Mouse (Mus musculus) lung, embryonic 14.5 days (tissue): Measurements from ENCODE around the gene Rad51c. TPM values are rescaled to one million over a fixed set of nuclear protein-coding genes. Genes with fewer than 3 reads are reported as not detected.

Experiments
- ATAC-seq: fragments of 200-750 bp; cut with Nextera tagmentation; 2 replicates; pipeline ENCODE4 v1.8.0; 2017; ENCODE audit warnings: mild to moderate bottlenecking, moderate TSS enrichment, moderate library complexity; ENCODE audit not compliant: insufficient read depth
- DNase-seq: peaks from one replicate; pipeline ENCODE4 v3.0.0-alpha.2; 2015
- H3K27ac ChIP-seq: fragments of 300-500 bp; sonication (generic); 2 replicates; pipeline ENCODE4 v1.5.1; 2014; ENCODE audit warnings: low read depth, mild to moderate bottlenecking, moderate library complexity
- H3K27me3 ChIP-seq: fragments of 300-500 bp; sonication (generic); 2 replicates; pipeline ENCODE4 v1.6.1; 2014; ENCODE audit warnings: low read length, control low read depth; ENCODE audit not compliant: insufficient read depth
- H3K36me3 ChIP-seq: fragments of 300-500 bp; sonication (generic); 2 replicates; pipeline ENCODE4 v1.6.1; 2014; ENCODE audit warnings: control low read depth; ENCODE audit not compliant: insufficient read depth
- H3K4me1 ChIP-seq: fragments of 300-500 bp; sonication (generic); 2 replicates; pipeline ENCODE4 v1.6.1; 2014; ENCODE audit warnings: antibody characterized with exemption, control low read depth; ENCODE audit not compliant: insufficient read depth
- H3K4me2 ChIP-seq: fragments of 300-500 bp; sonication (generic); 2 replicates; pipeline ENCODE4 v1.6.1; 2014; ENCODE audit warnings: mild to moderate bottlenecking
- H3K4me3 ChIP-seq: fragments of 300-500 bp; sonication (generic); 2 replicates; pipeline ENCODE4 v1.5.1; 2014; ENCODE audit warnings: low read depth, low read length
- H3K9ac ChIP-seq: fragments of 300-500 bp; sonication (generic); 2 replicates; pipeline ENCODE4 v1.6.1; 2014
- H3K9me3 ChIP-seq: fragments of 300-500 bp; sonication (generic); 2 replicates; pipeline ENCODE4 v1.6.1; 2016; ENCODE audit warnings: low read depth, low read length, control low read depth
- CTCF ChIP-seq: IDR thresholded peaks from 2 replicates; pipeline ENCODE4 v1.5.1; 2016; ENCODE audit warnings: antibody characterized with exemption, low read depth
- WGBS: fragments of 180-500 bp; shearing (Covaris S2); extraction: QIAGEN DNeasy Blood & Tissue Kit; methylation state at CpG from one replicate; pipeline ENCODE4 v1.1.7; 2014; 5-methylcytosine and 5-hydroxymethylcytosine counted together
- polyA plus RNA-seq: library from polyadenylated mRNA; unstranded; fragments of >200 nt; fragmentation: Nextera tagmentation; extraction: Ambion mirVana; gene quantifications from 2 replicates; pipeline ENCODE4 v1.2.1, GENCODE M21; 2014

Gene Rad51c
- polyA plus RNA-seq, 1 experiment from 2014 or later, result 11.0 TPM

DNA sequence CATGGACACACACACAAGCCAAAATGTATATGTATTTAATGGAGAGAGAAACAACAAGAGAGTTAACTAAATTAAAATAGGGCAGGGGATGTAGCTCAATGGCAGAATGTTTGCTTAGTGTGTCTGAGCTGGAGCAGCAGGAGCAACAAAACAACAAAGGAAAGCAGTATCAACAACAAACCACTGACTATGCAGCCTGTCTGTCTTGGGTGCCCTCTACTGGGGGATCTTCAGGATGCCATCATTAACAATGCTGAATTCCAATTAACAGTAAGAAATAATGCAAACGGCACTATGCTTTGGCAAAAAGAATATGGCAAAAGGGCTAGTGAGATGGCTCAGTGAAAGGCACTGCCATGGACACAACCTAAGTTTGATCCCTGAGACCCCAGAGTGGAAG, 10.9 kb downstream of the Rad51c start:
- Histone ChIP-seq H3K4me3 (no peak overlapping the region), H3K4me2 (no peak overlapping the region), H3K9ac (no peak overlapping the region), H3K27me3 (no peaks in the 10 kb centered on the region), H3K27ac (no peak overlapping the region), H3K9me3 (no peaks in the 10 kb centered on the region), H3K4me1 (no peaks in the 10 kb centered on the region), H3K36me3 (peaks cover 4% of the 10 kb centered on the region; the same call in 1 of the 2 replicates)
- DNase-seq, result peak; percentile 61
- peak; percentile 66 for TF ChIP-seq CTCF
- 47% methylated on average over 1 of the region's 1 CpGs for WGBS
- ATAC-seq, result no peak

DNA sequence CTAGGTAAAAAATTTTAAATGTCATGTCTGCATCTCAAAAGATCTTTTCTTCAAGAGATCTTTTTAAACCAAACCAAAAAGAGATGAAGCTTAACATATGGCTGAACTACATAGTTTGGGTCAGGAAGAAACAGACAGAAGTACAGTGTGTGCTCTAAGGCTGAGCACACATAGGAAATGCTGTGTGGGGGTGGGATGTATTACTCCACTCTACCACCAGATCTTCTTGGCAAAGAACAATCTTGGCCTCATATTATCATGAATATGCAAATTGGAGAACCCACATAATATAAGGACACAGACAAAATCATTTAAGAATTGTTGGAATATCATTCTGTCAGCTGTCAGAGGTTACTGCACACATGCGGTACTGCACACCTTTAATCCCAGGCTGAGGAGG, 19.1 kb downstream of the Rad51c start:
- Histone ChIP-seq H3K9ac (no peak overlapping the region), H3K4me3 (no peak overlapping the region), H3K4me1 (no peaks in the 10 kb centered on the region), H3K9me3 (no peaks in the 10 kb centered on the region), H3K36me3 (peaks cover 8% of the 10 kb centered on the region; the same call in 1 of the 2 replicates), H3K4me2 (no peak overlapping the region), H3K27me3 (no peaks in the 10 kb centered on the region), H3K27ac (no peak overlapping the region)
- DNase-seq, result no peak
- WGBS, result 92% methylated on average over 1 of the region's 1 CpGs
- no peak for ATAC-seq
- no peak for TF ChIP-seq CTCF

DNA sequence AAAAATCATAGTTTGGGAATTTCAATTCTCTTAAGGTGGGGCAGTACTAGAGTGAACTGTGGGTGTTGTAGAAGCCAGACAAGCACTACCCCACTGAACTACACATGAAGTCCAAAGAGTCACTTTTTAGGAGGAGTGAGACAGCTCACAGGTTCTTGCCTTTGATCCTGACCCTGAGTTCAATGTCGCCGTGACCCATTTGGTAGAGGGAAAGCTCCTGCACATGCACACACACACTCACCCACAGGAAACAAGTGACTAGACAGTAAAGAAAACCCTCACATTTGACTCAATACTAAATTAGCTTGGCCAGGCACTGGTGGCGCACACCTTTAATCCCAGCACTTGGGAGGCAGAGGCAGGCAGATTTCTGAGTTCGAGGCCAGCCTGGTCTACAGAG, 20.2 kb downstream of the Rad51c start:
- WGBS, result 94% methylated on average over 4 of the region's 4 CpGs
- H3K36me3 ChIP-seq, result peaks cover 3% of the 10 kb centered on the region; the same call in 1 of the 2 replicates
- ATAC-seq (no peak), DNase-seq (no peak)
- no peak overlapping the region for H3K27ac ChIP-seq
- H3K4me2 ChIP-seq, result no peak overlapping the region
- H3K4me3 ChIP-seq, result no peak overlapping the region
- H3K27me3 ChIP-seq, result no peaks in the 10 kb centered on the region
- no peak for TF ChIP-seq CTCF
- H3K9ac ChIP-seq, result no peak overlapping the region
- H3K9me3 ChIP-seq, result no peaks in the 10 kb centered on the region
- H3K4me1 ChIP-seq, result no peaks in the 10 kb centered on the region

DNA sequence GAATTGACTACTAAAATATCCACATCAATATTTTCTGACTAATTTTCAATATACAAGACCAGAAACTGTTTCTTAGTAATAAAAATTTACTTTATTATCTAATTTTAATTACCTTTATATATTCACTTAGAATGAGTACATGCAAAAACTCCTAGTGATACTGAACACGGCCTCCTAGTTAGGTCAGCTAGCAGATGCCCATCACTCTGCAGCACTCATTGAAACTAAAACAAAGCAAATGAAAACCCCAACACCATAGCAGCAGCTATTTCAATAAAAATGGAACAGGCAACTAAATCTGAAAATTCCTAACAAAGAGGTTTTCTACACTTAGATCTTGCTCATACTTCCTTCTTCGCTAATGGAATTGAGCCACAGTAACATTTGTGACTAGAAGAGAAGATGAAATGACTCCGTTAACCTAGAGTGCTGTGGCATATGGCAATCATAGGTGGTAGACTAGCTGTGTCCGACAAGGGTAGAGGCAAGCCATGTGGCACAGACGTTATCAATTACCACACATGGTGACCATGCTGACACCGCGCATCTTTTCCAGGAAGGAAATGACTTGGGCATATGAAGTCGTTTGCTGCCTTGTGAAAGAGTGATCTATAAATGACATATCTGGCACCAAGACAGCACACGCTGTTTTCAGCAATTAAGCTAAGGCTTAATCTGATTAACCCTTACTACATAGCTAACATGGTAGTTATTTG, 36.7 kb downstream of the Rad51c start:
- no peak for ATAC-seq
- Histone ChIP-seq H3K27me3 (no peaks in the 10 kb centered on the region), H3K9me3 (no peaks in the 10 kb centered on the region), H3K9ac (no peak overlapping the region), H3K4me3 (no peak overlapping the region), H3K4me1 (no peaks in the 10 kb centered on the region), H3K27ac (no peak overlapping the region), H3K4me2 (no peak overlapping the region), H3K36me3 (no peaks in the 10 kb centered on the region)
- DNase-seq, result no peak
- WGBS, result 70% methylated on average over 9 of the region's 9 CpGs
- TF ChIP-seq CTCF, result no peak

DNA sequence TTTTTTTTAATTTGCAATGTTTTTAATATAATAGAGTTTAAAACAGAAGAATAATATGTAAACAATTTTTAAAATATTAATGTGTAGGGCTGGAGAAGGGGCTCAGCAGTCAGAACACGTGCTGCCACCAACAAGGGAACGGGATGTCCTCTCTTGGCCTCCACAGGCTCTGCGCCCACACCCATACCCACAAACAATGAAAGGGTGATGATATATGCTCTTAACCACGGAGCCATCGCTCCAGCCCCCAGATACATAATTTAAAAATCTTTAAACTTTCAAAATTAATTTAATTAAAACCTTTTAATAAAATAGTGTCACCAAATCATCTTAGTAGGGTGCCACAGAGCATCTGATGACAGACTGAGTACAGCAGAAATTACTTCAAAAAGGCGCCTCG, 37.7 kb downstream of the Rad51c start:
- Histone ChIP-seq H3K9ac (no peak overlapping the region), H3K4me3 (no peak overlapping the region), H3K36me3 (no peaks in the 10 kb centered on the region), H3K4me2 (no peak overlapping the region), H3K4me1 (no peaks in the 10 kb centered on the region), H3K27me3 (no peaks in the 10 kb centered on the region), H3K27ac (no peak overlapping the region), H3K9me3 (no peaks in the 10 kb centered on the region)
- no peak for TF ChIP-seq CTCF
- WGBS, result 80% methylated on average over 7 of the region's 7 CpGs
- ATAC-seq, result no peak
- no peak for DNase-seq

DNA sequence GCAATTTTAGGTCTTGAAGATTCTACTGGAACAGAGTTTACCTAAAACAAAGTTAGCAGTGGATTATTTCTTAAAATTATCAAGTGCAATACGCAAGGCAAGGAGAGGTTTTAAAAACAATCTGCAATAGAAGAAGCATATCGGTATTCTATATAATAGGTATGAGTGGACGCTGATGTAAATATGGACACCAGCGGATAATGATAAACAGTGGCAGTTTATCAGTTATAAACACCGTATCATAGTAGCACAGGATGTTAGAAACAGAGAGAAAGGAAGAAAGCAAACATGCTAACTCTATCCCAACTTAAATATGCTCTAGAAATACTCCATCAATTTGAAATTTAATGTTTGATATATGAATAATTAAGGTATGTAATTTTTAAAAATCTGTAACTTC, 39.6 kb downstream of the Rad51c start:
- Histone ChIP-seq H3K9ac (no peak overlapping the region), H3K27ac (no peak overlapping the region), H3K4me1 (no peaks in the 10 kb centered on the region), H3K4me3 (no peak overlapping the region), H3K9me3 (no peaks in the 10 kb centered on the region), H3K27me3 (peaks cover 11% of the 10 kb centered on the region), H3K36me3 (no peaks in the 10 kb centered on the region), H3K4me2 (no peak overlapping the region)
- DNase-seq, result no peak
- ATAC-seq, result no peak
- TF ChIP-seq CTCF, result no peak
- 85% methylated on average over 5 of the region's 5 CpGs for WGBS

DNA sequence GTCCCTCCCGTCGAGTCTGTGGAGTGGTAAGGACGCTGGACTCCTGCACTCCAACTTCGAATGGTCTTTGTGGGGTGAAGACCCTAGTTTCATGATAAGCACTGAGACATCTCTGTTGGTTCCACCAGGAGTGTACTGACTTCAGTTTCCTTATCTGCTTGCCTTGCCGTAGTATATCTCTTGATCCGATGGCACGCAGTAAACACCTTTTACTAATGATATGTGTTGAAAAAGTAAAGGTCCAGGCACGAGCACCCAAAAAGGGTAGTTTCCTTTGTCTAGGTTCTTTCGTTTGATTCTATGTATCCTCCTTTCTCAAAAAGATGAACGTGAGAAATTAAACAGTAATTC, 45.5 kb downstream of the Rad51c start:
- no peak for TF ChIP-seq CTCF
- Histone ChIP-seq H3K27ac (no peak overlapping the region), H3K9me3 (no peaks in the 10 kb centered on the region), H3K36me3 (no peaks in the 10 kb centered on the region), H3K27me3 (peaks cover 54% of the 10 kb centered on the region), H3K4me3 (peak overlapping the region; percentile 68), H3K4me2 (peak overlapping the region; percentile 97), H3K4me1 (no peaks in the 10 kb centered on the region; the same call in 1 of the 2 replicates), H3K9ac (peak overlapping the region; percentile 50)
- DNase-seq (no peak), ATAC-seq (peak; percentile 32; the same call in 1 of the 2 replicates)
- WGBS, result 9% methylated on average over 10 of the region's 10 CpGs
